16 mouse cellular contexts compared by ENCODE assay signal in genomic region chr7:120643217-120643616, GRCm38 (mm10). TPM values are rescaled to one million over a fixed set of nuclear protein-coding genes. Genes with fewer than 3 reads are reported as not detected.
DNase-seq lines count a peak whose midpoint lies in the region; ATAC-seq and TF ChIP-seq lines count a peak whose summit lies in the region.
"Had no signal": no experiment of that assay in that cellular context is flagged by ENCODE, and none has a peak within 500 bp of the region (broad histone marks: within the 10 kb centered on the region; RNA-seq: fewer than 3 reads in every experiment).

No protein-coding gene starts in this region.

- H3K27me3 ChIP-seq in liver, embryonic 14.5 days (ENCODE audit: control insufficient read depth, insufficient read depth, low read length), result no peaks in the 10 kb centered on the region
- no peaks in the 10 kb centered on the region for H3K27me3 ChIP-seq in liver, embryonic 12.5 days (replicated peaks)
- no peaks in the 10 kb centered on the region for H3K27me3 ChIP-seq in ES-Bruce4 (ENCODE audit: control insufficient read depth, insufficient read depth, low read length, poor library complexity, severe bottlenecking)
- H3K27me3 ChIP-seq: embryonic facial prominence, embryonic 12.5 days; forebrain, embryonic 13.5 days; liver, embryonic 13.5 days; neural tube, embryonic 13.5 days had no signal

- peak; percentile 29; the same call in 1 of the 2 replicates for TF ChIP-seq CTCF in liver, embryonic 14.5 days (IDR thresholded peaks at IDR 0.05; ENCODE audit: low read depth)
- peak; percentile 19 for TF ChIP-seq CTCF in ES-Bruce4 (IDR thresholded peaks at IDR 0.05; ENCODE audit: low read depth, low read length)

- no peak for TF ChIP-seq EP300 in liver, embryonic 14.5 days (IDR thresholded peaks at IDR 0.05; ENCODE audit: low read depth)
- TF ChIP-seq EP300 in ES-Bruce4 (IDR thresholded peaks at IDR 0.05; ENCODE audit: insufficient read depth, low read depth, low read length), result no peak

- no peak for ATAC-seq in liver, embryonic 14.5 days (ENCODE audit: insufficient read depth)
- ATAC-seq in liver, embryonic 12.5 days, result no peak
- ATAC-seq: forebrain, embryonic 13.5 days had no signal

- no peaks in the 10 kb centered on the region for H3K9me3 ChIP-seq in liver, embryonic 14.5 days (ENCODE audit: control insufficient read depth, low read length)
- H3K9me3 ChIP-seq in liver, embryonic 12.5 days (replicated peaks), result no peaks in the 10 kb centered on the region
- no peaks in the 10 kb centered on the region for H3K9me3 ChIP-seq in ES-Bruce4 (replicated peaks; ENCODE audit: control insufficient read depth, insufficient read depth, low read length, poor library complexity, severe bottlenecking)
- H3K9me3 ChIP-seq: embryonic facial prominence, embryonic 12.5 days; forebrain, embryonic 13.5 days; liver, embryonic 13.5 days; neural tube, embryonic 13.5 days had no signal

- no peak overlapping the region for H3K4me2 ChIP-seq in liver, embryonic 14.5 days (ENCODE audit: low read depth)
- H3K4me2 ChIP-seq in liver, embryonic 12.5 days, result no peak overlapping the region
- H3K4me2 ChIP-seq: embryonic facial prominence, embryonic 12.5 days; forebrain, embryonic 13.5 days; liver, embryonic 13.5 days; midbrain, embryonic 11.5 days; neural tube, embryonic 13.5 days had no signal

- no peak overlapping the region for H3K9ac ChIP-seq in liver, embryonic 14.5 days (replicated peaks)
- no peak overlapping the region for H3K9ac ChIP-seq in liver, embryonic 12.5 days
- H3K9ac ChIP-seq in ES-Bruce4 (ENCODE audit: low read depth, poor library complexity, severe bottlenecking), result no peak overlapping the region
- H3K9ac ChIP-seq: embryonic facial prominence, embryonic 12.5 days; forebrain, embryonic 13.5 days; liver, embryonic 13.5 days; neural tube, embryonic 13.5 days had no signal

- H3K4me3 ChIP-seq in liver, embryonic 14.5 days (ENCODE audit: insufficient read depth in 1 of 2, low read depth in 2 of 2, low read length in 2 of 2), result no peak overlapping the region
- H3K4me3 ChIP-seq in liver, embryonic 12.5 days, result no peak overlapping the region
- no peak overlapping the region for H3K4me3 ChIP-seq in ES-Bruce4 (ENCODE audit: low read depth, low read length)
- H3K4me3 ChIP-seq: embryonic facial prominence, embryonic 12.5 days; forebrain, embryonic 13.5 days; liver, embryonic 13.5 days; neural tube, embryonic 13.5 days had no signal

- peak; percentile 8 for DNase-seq in embryo, embryonic 10.5 days (ENCODE audit: low spot score)
- DNase-seq in embryo, embryonic 10 days (ENCODE audit: low spot score), result no peak
- DNase-seq in liver, embryonic 14.5 days (ENCODE audit: low read depth in 3 of 3, low spot score in 3 of 3), result peak in 1 of 3 experiments; percentile 10
- DNase-seq in induced T-regulatory cell, adult 2 months (ENCODE audit: low read depth), result peak; percentile 39
- no peak for DNase-seq in cerebellum, postnatal 25 days
- DNase-seq in Muller cell, postnatal 12 days (ENCODE audit: inconsistent ontology term), result no peak
- DNase-seq: cerebellum, adult 18-20 months; heart, postnatal 36 days; liver, embryonic 13.5 days; right cerebral cortex, postnatal 14 days had no signal

- no peak for TF ChIP-seq POLR2A in ES-Bruce4 (IDR thresholded peaks at IDR 0.05; ENCODE audit: insufficient read depth, low read length)

- peaks cover 45% of the 10 kb centered on the region for H3K36me3 ChIP-seq in liver, embryonic 14.5 days (replicated peaks; ENCODE audit: control insufficient read depth, insufficient read depth, low read depth)
- H3K36me3 ChIP-seq in liver, embryonic 12.5 days, result peaks cover 90% of the 10 kb centered on the region
- peaks cover 58% of the 10 kb centered on the region for H3K36me3 ChIP-seq in ES-Bruce4 (ENCODE audit: control insufficient read depth, insufficient read depth, low read length, poor library complexity, severe bottlenecking)

- no peak overlapping the region for H3K27ac ChIP-seq in liver, embryonic 14.5 days
- no peak overlapping the region for H3K27ac ChIP-seq in liver, embryonic 12.5 days
- no peak overlapping the region for H3K27ac ChIP-seq in ES-Bruce4 (ENCODE audit: insufficient read depth, low read length)
- H3K27ac ChIP-seq: embryonic facial prominence, embryonic 12.5 days; forebrain, embryonic 13.5 days; liver, embryonic 13.5 days; neural tube, embryonic 13.5 days had no signal

- WGBS in liver, embryonic 14.5 days (ENCODE audit: insufficient replicate concordance), result 77% methylated on average over 4 of the region's 4 CpGs
- WGBS in liver, embryonic 12.5 days (ENCODE audit: insufficient replicate concordance), result 72% methylated on average over 4 of the region's 4 CpGs

- no peaks in the 10 kb centered on the region for H3K4me1 ChIP-seq in liver, embryonic 14.5 days (replicated peaks; ENCODE audit: control insufficient read depth in 2 of 2, insufficient read depth in 2 of 2, low read length in 1 of 2)
- no peaks in the 10 kb centered on the region for H3K4me1 ChIP-seq in liver, embryonic 12.5 days
- no peaks in the 10 kb centered on the region for H3K4me1 ChIP-seq in ES-Bruce4 (ENCODE audit: control insufficient read depth, insufficient read depth, low read length)
- H3K4me1 ChIP-seq: embryonic facial prominence, embryonic 12.5 days; forebrain, embryonic 13.5 days; liver, embryonic 13.5 days had no signal

RNA-seq across cellular contexts. Expression of gene Uqcrc2, which starts 8.2 kb away (rescaled TPM):
- 86.8 and 95.8 TPM in 2 replicates for polyA plus RNA-seq in liver, embryonic 14.5 days (2012; rRNA removed)
- polyA plus RNA-seq in liver, embryonic 14.5 days (2014; fragmentation: Nextera tagmentation; extraction: Ambion mirVana), result 136 and 142 TPM in 2 replicates
- polyA plus RNA-seq in liver, embryonic 12.5 days (2016; fragmentation: Nextera tagmentation; extraction: Ambion mirVana), result 150 and 160 TPM in 2 replicates
- polyA plus RNA-seq in ES-Bruce4 (2011; ENCODE audit: insufficient read depth, insufficient read length, low read depth, missing spikeins), result 274 and 293 TPM in 2 replicates

RNA-seq across cellular contexts. Expression of gene Pdzd9, which starts 26.9 kb away (rescaled TPM):
- polyA plus RNA-seq in liver, embryonic 14.5 days (2012; rRNA removed), result 0.02 and 0.03 TPM in 2 replicates
- polyA plus RNA-seq in liver, embryonic 14.5 days (2014; fragmentation: Nextera tagmentation; extraction: Ambion mirVana), result 0.06 and 0.14 TPM in 2 replicates
- polyA plus RNA-seq in liver, embryonic 12.5 days (2016; fragmentation: Nextera tagmentation; extraction: Ambion mirVana), result 0.13 and 0.17 TPM in 2 replicates
- not detected in 2 replicates for polyA plus RNA-seq in ES-Bruce4 (2011; ENCODE audit: insufficient read depth, insufficient read length, low read depth, missing spikeins)

RNA-seq across cellular contexts. Expression of gene Mosmo, which starts 34.2 kb away (rescaled TPM):
- 8.0 and 9.6 TPM in 2 replicates for polyA plus RNA-seq in liver, embryonic 14.5 days (2012; rRNA removed)
- 4.8 and 6.3 TPM in 2 replicates for polyA plus RNA-seq in liver, embryonic 14.5 days (2014; fragmentation: Nextera tagmentation; extraction: Ambion mirVana)
- polyA plus RNA-seq in liver, embryonic 12.5 days (2016; fragmentation: Nextera tagmentation; extraction: Ambion mirVana), result 9.4 and 10.7 TPM in 2 replicates
- 34.1 and 35.7 TPM in 2 replicates for polyA plus RNA-seq in ES-Bruce4 (2011; ENCODE audit: insufficient read depth, insufficient read length, low read depth, missing spikeins)

Comparison
In these comparisons a context has a peak if more than half of its experiments do, and no peak if none do; other contexts are left out.
1. DNase-seq: peak in embryo, embryonic 10.5 days (single experiment) and induced T-regulatory cell, adult 2 months (single experiment); none in embryo, embryonic 10 days (single experiment), cerebellum, postnatal 25 days (0 of 2) and Muller cell, postnatal 12 days (single experiment).